Mouse (Mus musculus) olfactory bulb, adult 2 months (tissue): ENCODE measurements around the gene Snx33.

ENCODE experiments used
- CTCF ChIP-seq: fragments of 200-500 bp; IDR thresholded peaks from 2 replicates; pipeline ENCODE4 v1.5.1; 2012; ENCODE audit warnings: low read depth, mild to moderate bottlenecking, low read length, moderate library complexity; ENCODE audit not compliant: insufficient read depth
- POLR2A ChIP-seq: fragments of 200-500 bp; IDR thresholded peaks from 2 replicates; pipeline ENCODE4 v1.6.1; 2012; ENCODE audit warnings: mild to moderate bottlenecking, low read depth, low read length, moderate library complexity; ENCODE audit not compliant: insufficient read depth

DNA sequence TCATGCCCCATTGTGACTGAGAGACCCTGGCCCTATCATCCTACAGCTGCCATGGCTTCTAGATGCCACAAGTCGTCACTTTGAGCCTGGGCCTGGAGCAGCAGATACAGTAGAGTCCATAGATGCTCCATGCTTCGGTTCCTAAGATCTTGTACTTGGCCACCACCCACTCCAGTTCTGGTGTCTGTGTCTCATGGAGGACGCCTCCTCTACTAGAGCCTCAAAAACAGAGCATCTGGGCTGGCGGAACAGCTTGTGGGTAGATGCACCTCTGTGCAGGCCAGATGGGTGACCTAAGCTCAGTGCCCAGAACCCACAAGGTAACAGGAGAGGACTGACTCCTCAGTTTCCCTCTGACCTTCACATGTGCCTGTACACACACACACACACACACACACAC is 43.8 kb downstream of the Snx33 start:
- no peak for TF ChIP-seq CTCF
- no peak for TF ChIP-seq POLR2A
